ENCODE assay signal across 23 mouse cellular contexts in genomic region chr13:11375452-11375851, GRCm38 (mm10).
DNase-seq lines count a peak whose midpoint lies in the region; ATAC-seq and TF ChIP-seq lines count a peak whose summit lies in the region.
"Had no signal": no experiment of that assay in that cellular context is flagged by ENCODE, and none has a peak within 500 bp of the region (broad histone marks: within the 10 kb centered on the region; RNA-seq: fewer than 3 reads in every experiment).

No protein-coding gene starts in this region.

- no peak for ATAC-seq in liver, postnatal 0 days
- ATAC-seq in liver, embryonic 12.5 days: peak; percentile 100
- ATAC-seq in liver, embryonic 15.5 days (ENCODE audit: insufficient read depth): peak; percentile 81
- ATAC-seq: forebrain, embryonic 13.5 days; forebrain, embryonic 16.5 days; Patski had no signal

- H3K4me3 ChIP-seq in liver, postnatal 0 days (ENCODE audit: low read depth, low read length): no peak overlapping the region
- no peak overlapping the region for H3K4me3 ChIP-seq in liver, embryonic 12.5 days
- H3K4me3 ChIP-seq in liver, embryonic 15.5 days (replicated peaks): no peak overlapping the region
- H3K4me3 ChIP-seq: forebrain, embryonic 10.5 days; forebrain, embryonic 13.5 days; heart, adult 2 months; heart, embryonic 10.5 days; heart, embryonic 13.5 days had no signal

- H3K9me3 ChIP-seq in liver, postnatal 0 days (ENCODE audit: low read length): no peaks in the 10 kb centered on the region
- H3K9me3 ChIP-seq in liver, embryonic 12.5 days (replicated peaks): peaks cover 6% of the 10 kb centered on the region
- H3K9me3 ChIP-seq in liver, embryonic 15.5 days (replicated peaks): no peaks in the 10 kb centered on the region

- TF ChIP-seq CTCF in liver, postnatal 0 days (IDR thresholded peaks at IDR 0.05; ENCODE audit: low read depth): no peak

- H3K27me3 ChIP-seq in liver, postnatal 0 days (ENCODE audit: insufficient read depth, low read length): no peaks in the 10 kb centered on the region
- H3K27me3 ChIP-seq in liver, embryonic 12.5 days (replicated peaks): no peaks in the 10 kb centered on the region
- no peaks in the 10 kb centered on the region for H3K27me3 ChIP-seq in liver, embryonic 15.5 days
- H3K27me3 ChIP-seq: forebrain, embryonic 13.5 days; heart, embryonic 13.5 days; Patski had no signal

- H3K27ac ChIP-seq in liver, postnatal 0 days (ENCODE audit: low read depth): no peak overlapping the region
- no peak overlapping the region for H3K27ac ChIP-seq in liver, embryonic 12.5 days
- H3K27ac ChIP-seq in liver, embryonic 15.5 days (replicated peaks): no peak overlapping the region
- H3K27ac ChIP-seq: forebrain, embryonic 10.5 days; forebrain, embryonic 13.5 days; heart, adult 2 months; heart, embryonic 10.5 days; heart, embryonic 13.5 days; hindbrain, embryonic 14.5 days had no signal

- no peaks in the 10 kb centered on the region for H3K4me1 ChIP-seq in liver, postnatal 0 days (ENCODE audit: insufficient read depth)
- H3K4me1 ChIP-seq in liver, embryonic 12.5 days: no peaks in the 10 kb centered on the region
- H3K4me1 ChIP-seq in liver, embryonic 15.5 days (replicated peaks): no peaks in the 10 kb centered on the region
- H3K4me1 ChIP-seq: forebrain, embryonic 10.5 days; forebrain, embryonic 13.5 days; heart, embryonic 10.5 days; heart, embryonic 13.5 days had no signal

- H3K4me2 ChIP-seq in liver, postnatal 0 days (ENCODE audit: low read depth, low read length): no peak overlapping the region
- H3K4me2 ChIP-seq in liver, embryonic 12.5 days: no peak overlapping the region
- no peak overlapping the region for H3K4me2 ChIP-seq in liver, embryonic 15.5 days
- H3K4me2 ChIP-seq: forebrain, embryonic 13.5 days; heart, embryonic 13.5 days; hindbrain, embryonic 14.5 days had no signal

- no peak for TF ChIP-seq EP300 in liver, postnatal 0 days (IDR thresholded peaks at IDR 0.05; ENCODE audit: low read depth)

- no peak overlapping the region for H3K9ac ChIP-seq in liver, postnatal 0 days (replicated peaks)
- no peak overlapping the region for H3K9ac ChIP-seq in liver, embryonic 12.5 days
- no peak overlapping the region for H3K9ac ChIP-seq in liver, embryonic 15.5 days
- H3K9ac ChIP-seq: forebrain, embryonic 13.5 days; heart, embryonic 13.5 days; hindbrain, embryonic 14.5 days had no signal

- peak; percentile 24 for DNase-seq in liver
- no peak for DNase-seq in liver, postnatal 0 days
- no peak for DNase-seq in urinary bladder, postnatal 36 days (ENCODE audit: low spot score in 2 of 2)
- DNase-seq in layer of hippocampus, adult 11-12 months (ENCODE audit: low spot score): no peak
- DNase-seq: adrenal gland, postnatal 10 days; adrenal gland, postnatal 36 days; cerebellum, adult 18-20 months; cerebellum, adult 9-10 months; cerebellum, postnatal 14 days; gastrocnemius, postnatal 10 days; gastrocnemius, postnatal 36 days; heart, adult 2 months; heart, postnatal 14 days; heart, postnatal 4 days had no signal

- H3K36me3 ChIP-seq in liver, postnatal 0 days (replicated peaks; ENCODE audit: insufficient read depth, low read length): no peaks in the 10 kb centered on the region
- H3K36me3 ChIP-seq in liver, embryonic 12.5 days: no peaks in the 10 kb centered on the region
- H3K36me3 ChIP-seq in liver, embryonic 15.5 days (replicated peaks): no peaks in the 10 kb centered on the region
- H3K36me3 ChIP-seq: forebrain, embryonic 10.5 days; heart, embryonic 10.5 days; heart, embryonic 13.5 days had no signal
